In genomic region chr13:56152773-56153460, GRCm38 (mm10) we compare ENCODE assay signal across 17 mouse cellular contexts. TPM values are rescaled to one million over a fixed set of nuclear protein-coding genes. Genes with fewer than 3 reads are reported as not detected.
A peak's percentile ranks its signal among the peaks of the same experiment; 100 is the strongest.
DNase-seq lines count a peak whose midpoint lies in the region; ATAC-seq and TF ChIP-seq lines count a peak whose summit lies in the region.
"Had no signal": no experiment of that assay in that cellular context is flagged by ENCODE, and none has a peak within 500 bp of the region (broad histone marks: within the 10 kb centered on the region; RNA-seq: fewer than 3 reads in every experiment).

No protein-coding gene starts in this region.

- peak; percentile 66 for ATAC-seq in intestine, embryonic 16.5 days
- 0 out of 2 replicates have a peak, but pooled peaks have one; percentile 74 for ATAC-seq in stomach, embryonic 14.5 days (ENCODE audit: insufficient number of reproducible peaks, insufficient read depth, low FRiP score, low read depth)
- no peak for ATAC-seq in midbrain, embryonic 15.5 days (replicated peaks)
- ATAC-seq: forebrain, embryonic 15.5 days; hindbrain, postnatal 0 days had no signal

- WGBS in lung, adult 2 months = 28% methylated on average over 7 of the region's 7 CpGs
- 34% methylated on average over 7 of the region's 7 CpGs for WGBS in intestine, embryonic 16.5 days
- 45% methylated on average over 7 of the region's 7 CpGs for WGBS in stomach, embryonic 14.5 days
- WGBS in midbrain, embryonic 15.5 days = 68% methylated on average over 7 of the region's 7 CpGs

- H3K27ac ChIP-seq in ES-E14 (ENCODE audit: insufficient read depth, low read depth, low read length, poor library complexity, severe bottlenecking) = no peak overlapping the region
- peak overlapping the region; percentile 30 for H3K27ac ChIP-seq in intestine, embryonic 16.5 days (ENCODE audit: low read length)
- H3K27ac ChIP-seq in stomach, embryonic 14.5 days (ENCODE audit: low read length) = no peak overlapping the region
- H3K27ac ChIP-seq in midbrain, embryonic 15.5 days = no peak overlapping the region
- H3K27ac ChIP-seq: forebrain, embryonic 15.5 days; hindbrain, postnatal 0 days; kidney, embryonic 15.5 days; midbrain, embryonic 10.5 days had no signal

- no peak overlapping the region for H3K4me3 ChIP-seq in lung, adult 2 months (replicated peaks; ENCODE audit: extremely low read depth, low read depth, low read length)
- no peak overlapping the region for H3K4me3 ChIP-seq in ES-E14 (ENCODE audit: insufficient read depth in 1 of 2, low read depth in 1 of 2, low read length in 2 of 2, poor library complexity in 1 of 2, severe bottlenecking in 1 of 2)
- no peak overlapping the region for H3K4me3 ChIP-seq in intestine, embryonic 16.5 days (ENCODE audit: low read length)
- H3K4me3 ChIP-seq in stomach, embryonic 14.5 days (ENCODE audit: low read depth, low read length) = no peak overlapping the region
- no peak overlapping the region for H3K4me3 ChIP-seq in midbrain, embryonic 15.5 days
- H3K4me3 ChIP-seq: erythroblast, embryonic 14.5 days; forebrain, embryonic 15.5 days; kidney, embryonic 15.5 days; midbrain, embryonic 10.5 days had no signal

- H3K9ac ChIP-seq in ES-E14 (ENCODE audit: insufficient read depth, low read depth, low read length, poor library complexity, severe bottlenecking) = no peak overlapping the region
- no peak overlapping the region for H3K9ac ChIP-seq in intestine, embryonic 16.5 days (ENCODE audit: low read depth, low read length)
- H3K9ac ChIP-seq in stomach, embryonic 14.5 days (replicated peaks; ENCODE audit: low read depth, low read length) = no peak overlapping the region
- H3K9ac ChIP-seq in midbrain, embryonic 15.5 days = no peak overlapping the region
- H3K9ac ChIP-seq: forebrain, embryonic 15.5 days; kidney, embryonic 15.5 days had no signal

- DNase-seq in lung, postnatal 36 days = peak; percentile 27
- DNase-seq in lung, adult 2 months = no peak
- no peak for DNase-seq in ES-E14 (ENCODE audit: low read depth, low spot score)
- DNase-seq in left cerebral cortex, postnatal 25 days (ENCODE audit: low spot score in 2 of 2) = no peak
- no peak for DNase-seq in left cerebral cortex, adult 18-20 months (ENCODE audit: low spot score in 2 of 2)
- DNase-seq: adrenal gland, adult 8-10 months; cerebellum, adult 11-12 months; right cerebral cortex, postnatal 4 days; thymus, postnatal 36 days had no signal

- H3K9me3 ChIP-seq in ES-E14 (ENCODE audit: control insufficient read depth, insufficient read depth, low read depth, low read length) = no peaks in the 10 kb centered on the region
- no peaks in the 10 kb centered on the region for H3K9me3 ChIP-seq in intestine, embryonic 16.5 days (ENCODE audit: control insufficient read depth, low read length)
- H3K9me3 ChIP-seq in stomach, embryonic 14.5 days (ENCODE audit: control insufficient read depth, low read depth, low read length) = no peaks in the 10 kb centered on the region
- no peaks in the 10 kb centered on the region for H3K9me3 ChIP-seq in midbrain, embryonic 15.5 days
- H3K9me3 ChIP-seq: forebrain, embryonic 15.5 days; kidney, embryonic 15.5 days; midbrain, embryonic 10.5 days had no signal

- peaks cover 3% of the 10 kb centered on the region; the same call in 1 of the 2 replicates for H3K4me1 ChIP-seq in lung, adult 2 months (ENCODE audit: control insufficient read depth, insufficient read depth, low read length)
- H3K4me1 ChIP-seq in ES-E14 (ENCODE audit: control insufficient read depth in 2 of 2, insufficient read depth in 2 of 2, low read length in 2 of 2, poor library complexity in 1 of 2) = no peaks in the 10 kb centered on the region
- peaks cover 10% of the 10 kb centered on the region for H3K4me1 ChIP-seq in intestine, embryonic 16.5 days (ENCODE audit: control insufficient read depth, insufficient read depth, low read length)
- H3K4me1 ChIP-seq in stomach, embryonic 14.5 days (ENCODE audit: control insufficient read depth, insufficient read depth, low read length) = 0 out of 2 replicates have a peak, but pooled peaks cover 13% of the 10 kb centered on the region
- no peaks in the 10 kb centered on the region for H3K4me1 ChIP-seq in midbrain, embryonic 15.5 days

- no peak for TF ChIP-seq POLR2A in lung, adult 2 months (IDR thresholded peaks at IDR 0.05; ENCODE audit: borderline replicate concordance, extremely low read depth, low read depth, low read length)

- intact Hi-C loops in left cerebral cortex, postnatal 25 days (cut with DNase I) = no loop called here

- in situ Hi-C loops in ES-E14 (cut with MboI; ENCODE audit: low sequenced_read_pairs in 2 of 2, unreplicated experiment in 2 of 2) = no loop called here

- H3K36me3 ChIP-seq in ES-E14 (ENCODE audit: control insufficient read depth, insufficient read depth, low read length, poor library complexity, severe bottlenecking) = no peaks in the 10 kb centered on the region
- H3K36me3 ChIP-seq in intestine, embryonic 16.5 days (ENCODE audit: control insufficient read depth, insufficient read depth, low read length) = no peaks in the 10 kb centered on the region
- H3K36me3 ChIP-seq in stomach, embryonic 14.5 days (ENCODE audit: control insufficient read depth, insufficient read depth, low read length) = no peaks in the 10 kb centered on the region
- no peaks in the 10 kb centered on the region for H3K36me3 ChIP-seq in midbrain, embryonic 15.5 days (replicated peaks)
- H3K36me3 ChIP-seq: forebrain, embryonic 15.5 days; kidney, embryonic 15.5 days; midbrain, embryonic 10.5 days had no signal

- H3K27me3 ChIP-seq in intestine, embryonic 16.5 days (replicated peaks; ENCODE audit: control insufficient read depth, insufficient read depth, low read length) = peaks cover 5% of the 10 kb centered on the region; the same call in 1 of the 2 replicates
- no peaks in the 10 kb centered on the region for H3K27me3 ChIP-seq in stomach, embryonic 14.5 days (ENCODE audit: control insufficient read depth, insufficient read depth, low read length)
- no peaks in the 10 kb centered on the region for H3K27me3 ChIP-seq in midbrain, embryonic 15.5 days (replicated peaks)
- H3K27me3 ChIP-seq: forebrain, embryonic 15.5 days had no signal

- no peak for TF ChIP-seq CTCF in lung, adult 2 months (IDR thresholded peaks at IDR 0.05; ENCODE audit: insufficient read depth, low read length)

- no peak overlapping the region for H3K4me2 ChIP-seq in intestine, embryonic 16.5 days (ENCODE audit: low read depth, low read length)
- H3K4me2 ChIP-seq in stomach, embryonic 14.5 days (replicated peaks; ENCODE audit: low read depth, low read length) = no peak overlapping the region
- H3K4me2 ChIP-seq in midbrain, embryonic 15.5 days = no peak overlapping the region
- H3K4me2 ChIP-seq: forebrain, embryonic 15.5 days; kidney, embryonic 15.5 days had no signal

TF ChIP-seq in ES-E14, 5 proteins besides CTCF, POLR2A, EP300 and RAD21:
- TF ChIP-seq CHD2 (IDR thresholded peaks at IDR 0.05; ENCODE audit: low read depth, low read length) (no peak), ZNF384 (IDR thresholded peaks at IDR 0.05; ENCODE audit: low read depth, low read length) (no peak), ZC3H11A (IDR thresholded peaks at IDR 0.05; ENCODE audit: borderline replicate concordance, low read depth, low read length) (no peak), HCFC1 (IDR thresholded peaks at IDR 0.05; ENCODE audit: borderline replicate concordance, insufficient read depth, low read length) (peak; percentile 63), MAFK (IDR thresholded peaks at IDR 0.05; ENCODE audit: insufficient read depth, low read depth, low read length) (no peak)

RNA-seq across cellular contexts. Expression of gene H2afy, which starts 16.8 kb away (rescaled TPM):
- polyA plus RNA-seq in lung, adult 2 months (2012; rRNA removed) = 85.2 and 110 TPM in 2 replicates
- 67.3 and 92.1 TPM in 2 replicates for total RNA-seq in ES-E14 (2012; rRNA removed)
- polyA plus RNA-seq in intestine, embryonic 16.5 days (2015; fragmentation: Nextera tagmentation; extraction: Ambion mirVana) = 235 and 246 TPM in 2 replicates
- 375 and 402 TPM in 2 replicates for polyA plus RNA-seq in stomach, embryonic 14.5 days (2014; fragmentation: Nextera tagmentation; extraction: Ambion mirVana)
- 291 and 299 TPM in 2 replicates for polyA plus RNA-seq in midbrain, embryonic 15.5 days (2015; fragmentation: Nextera tagmentation; extraction: Ambion mirVana)
- total RNA-seq in left cerebral cortex, postnatal 25 days (2021) = 100 to 1,000 TPM in 1 of 2 experiments, 10 to 100 TPM in 1; 98.3 to 102 TPM
- 100 to 1,000 TPM; 104 to 106 TPM for total RNA-seq in left cerebral cortex, adult 18-20 months (2021)

RNA-seq across cellular contexts. Expression of gene Tifab, which starts 25.8 kb away (rescaled TPM):
- polyA plus RNA-seq in lung, adult 2 months (2012; rRNA removed) = 9.2 and 13.9 TPM in 2 replicates
- 0.13 TPM in 1 of 2 replicates, not detected in the other for total RNA-seq in ES-E14 (2012; rRNA removed)
- 4.8 and 4.9 TPM in 2 replicates for polyA plus RNA-seq in intestine, embryonic 16.5 days (2015; fragmentation: Nextera tagmentation; extraction: Ambion mirVana)
- 1.2 and 1.4 TPM in 2 replicates for polyA plus RNA-seq in stomach, embryonic 14.5 days (2014; fragmentation: Nextera tagmentation; extraction: Ambion mirVana)
- polyA plus RNA-seq in midbrain, embryonic 15.5 days (2015; fragmentation: Nextera tagmentation; extraction: Ambion mirVana) = 0.96 and 1.2 TPM in 2 replicates
- 1 to 10 TPM; 1.5 to 2.3 TPM for total RNA-seq in left cerebral cortex, postnatal 25 days (2021)
- 1 to 10 TPM; 1.7 to 1.9 TPM for total RNA-seq in left cerebral cortex, adult 18-20 months (2021)
